Mouse (Mus musculus) limb, embryonic 15.5 days (tissue): ENCODE data around the gene Ascl5. TPM values are rescaled to one million over a fixed set of nuclear protein-coding genes. Genes with fewer than 3 reads are reported as not detected.

Source experiments
- ATAC-seq: fragments of 200-750 bp; cut with Nextera tagmentation; 2 replicates; pipeline ENCODE4 v1.8.0; 2017; ENCODE audit warnings: low read depth, moderate TSS enrichment; ENCODE audit not compliant: insufficient number of reproducible peaks, low FRiP score, low TSS enrichment
- H3K27ac ChIP-seq: fragments of 300-500 bp; sonication (generic); 2 replicates; pipeline ENCODE4 v1.5.1; 2015; ENCODE audit warnings: moderate library complexity, mild to moderate bottlenecking, inconsistent platforms
- H3K27me3 ChIP-seq: fragments of 300-500 bp; sonication (generic); 2 replicates; pipeline ENCODE4 v1.6.1; 2015; ENCODE audit warnings: inconsistent platforms
- H3K36me3 ChIP-seq: fragments of 300-500 bp; sonication (generic); 2 replicates; pipeline ENCODE4 v1.6.1; 2015; ENCODE audit warnings: inconsistent platforms
- H3K4me1 ChIP-seq: fragments of 300-500 bp; sonication (generic); 2 replicates; pipeline ENCODE4 v1.6.1; 2015; ENCODE audit warnings: inconsistent platforms
- H3K4me2 ChIP-seq: fragments of 300-500 bp; sonication (generic); 2 replicates; pipeline ENCODE4 v1.6.1; 2015; ENCODE audit warnings: mild to moderate bottlenecking, inconsistent platforms
- H3K4me3 ChIP-seq: fragments of 300-500 bp; sonication (generic); 2 replicates; pipeline ENCODE4 v1.5.1; 2015; ENCODE audit warnings: mild to moderate bottlenecking, inconsistent platforms
- H3K9ac ChIP-seq: fragments of 300-500 bp; sonication (generic); 2 replicates; pipeline ENCODE4 v1.6.1; 2015; ENCODE audit warnings: inconsistent platforms
- H3K9me3 ChIP-seq: fragments of 300-500 bp; sonication (generic); 2 replicates; pipeline ENCODE4 v1.6.1; 2016; ENCODE audit warnings: inconsistent platforms
- WGBS: fragments of 180-500 bp; shearing (Covaris S2); methylation state at CpG from one replicate; pipeline ENCODE4 v1.1.7; 2015; 5-methylcytosine and 5-hydroxymethylcytosine counted together
- polyA plus RNA-seq: library from polyadenylated mRNA; unstranded; fragments of >200 nt; fragmentation: Nextera tagmentation; extraction: Ambion mirVana; gene quantifications from 2 replicates; pipeline ENCODE4 v1.2.1, GENCODE M21; 2015

Ascl5 gene
- polyA plus RNA-seq, result not detected in 2 replicates

DNA sequence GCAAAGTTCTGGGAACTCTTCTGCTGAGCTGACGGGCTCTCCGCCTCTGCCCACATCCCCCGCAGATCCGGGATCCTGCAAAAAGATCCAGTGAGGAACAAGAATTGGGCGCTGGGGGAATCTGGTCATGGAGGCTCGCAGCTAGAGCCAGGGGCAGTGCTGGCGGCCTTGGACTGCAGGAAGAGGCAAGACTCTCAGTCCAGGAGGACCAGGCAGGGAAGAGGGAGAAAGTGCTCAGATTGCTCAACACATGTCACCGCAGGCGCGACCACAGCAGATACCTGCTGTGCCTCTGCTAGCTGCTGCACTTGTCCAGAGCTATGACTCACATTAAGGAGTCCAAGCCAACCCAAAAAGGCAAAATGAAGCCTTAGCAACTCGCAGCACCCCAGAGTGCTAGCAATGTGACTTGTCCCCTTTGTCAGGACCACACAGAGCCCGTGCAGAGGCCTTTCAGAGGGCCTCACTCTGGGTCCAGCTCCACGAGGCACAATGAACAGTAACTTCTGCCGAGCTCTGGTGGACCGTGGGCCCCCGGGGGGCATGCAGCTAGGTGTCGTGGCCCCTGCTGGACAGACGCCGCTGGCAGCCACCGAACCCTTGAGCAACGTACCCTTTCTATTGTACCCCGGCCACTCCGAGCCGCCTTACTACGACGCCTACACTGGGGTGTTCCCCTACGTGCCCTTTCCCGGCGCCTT, at the start of gene Ascl5:
Gene Ascl5 (plus strand): TSS at position 493 of the 701 bp plus-strand sequence.
- Histone ChIP-seq H3K4me3 (peak within 1 kb of the TSS; percentile 33), H3K27me3 (peaks cover 47% of the 10 kb centered on the region), H3K4me2 (peak within 1 kb of the TSS; percentile 69), H3K4me1 (peaks cover 10% of the 10 kb centered on the region), H3K9ac (no peak within 1 kb of the TSS), H3K27ac (no peak within 1 kb of the TSS), H3K9me3 (no peaks in the 10 kb centered on the region), H3K36me3 (no peaks in the 10 kb centered on the region)
- WGBS, result 21% methylated on average over 29 of the region's 29 CpGs
- ATAC-seq, result no peak

DNA sequence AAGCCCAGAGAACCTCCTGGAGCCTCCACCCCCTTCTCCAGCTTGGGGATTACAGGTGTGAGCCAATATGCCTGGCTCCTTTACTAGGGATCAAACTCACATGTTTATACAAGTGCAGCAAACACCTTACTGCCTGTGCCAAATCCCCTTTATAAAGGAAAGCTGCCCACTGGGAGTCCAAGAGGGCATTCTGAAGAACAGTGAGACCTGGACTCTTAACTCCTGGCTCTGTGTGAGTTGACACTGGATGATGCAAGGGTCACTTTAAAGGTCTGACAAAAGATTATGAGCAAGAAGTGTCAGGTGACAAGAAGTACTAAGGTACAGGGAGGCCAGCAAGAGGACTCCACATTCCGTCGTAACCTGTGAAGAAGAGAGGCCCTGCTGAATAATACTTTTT, 49.2 kb upstream of the Ascl5 start:
- H3K27me3 ChIP-seq, result peaks cover 4% of the 10 kb centered on the region; the same call in 1 of the 2 replicates
- 81% methylated on average over 2 of the region's 2 CpGs for WGBS
- no peaks in the 10 kb centered on the region for H3K36me3 ChIP-seq
- no peak overlapping the region for H3K4me3 ChIP-seq
- no peak for ATAC-seq
- no peak overlapping the region for H3K27ac ChIP-seq
- H3K9ac ChIP-seq, result no peak overlapping the region
- H3K4me1 ChIP-seq, result no peaks in the 10 kb centered on the region
- no peak overlapping the region for H3K4me2 ChIP-seq
- H3K9me3 ChIP-seq, result no peaks in the 10 kb centered on the region

DNA sequence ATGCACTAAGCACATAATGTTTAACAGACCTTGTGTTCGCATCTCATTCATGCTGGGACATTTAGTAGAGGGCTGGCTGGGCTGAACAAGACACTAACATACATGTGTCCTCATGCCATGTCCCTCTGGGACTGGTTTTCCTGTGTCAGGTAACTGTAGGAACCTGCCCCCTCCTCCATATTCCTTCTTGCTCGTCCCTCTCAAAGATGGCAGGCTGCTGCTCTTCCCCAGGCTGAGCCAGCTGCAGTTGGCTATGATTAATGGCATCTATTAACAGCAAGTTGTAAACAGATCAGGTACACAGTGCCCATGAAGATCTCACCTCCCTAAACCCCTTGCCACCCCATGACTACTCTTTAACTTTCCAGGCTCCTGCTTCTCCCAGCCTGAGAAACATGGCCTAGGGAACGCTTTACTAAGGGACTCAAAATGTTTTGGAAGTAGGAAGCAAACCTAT, 44.3 kb upstream of the Ascl5 start, which contains the start of gene Igfn1:
Gene Igfn1 (minus strand): TSS at position 51 of the 457 bp plus-strand sequence.
- Histone ChIP-seq H3K9me3 (no peaks in the 10 kb centered on the region), H3K4me2 (peak within 1 kb of the TSS; percentile 61), H3K36me3 (no peaks in the 10 kb centered on the region), H3K27ac (no peak within 1 kb of the TSS), H3K4me3 (no peak within 1 kb of the TSS), H3K9ac (no peak within 1 kb of the TSS), H3K27me3 (peaks cover 10% of the 10 kb centered on the region; the same call in 1 of the 2 replicates), H3K4me1 (peaks cover 10% of the 10 kb centered on the region; the same call in 1 of the 2 replicates)
- WGBS, result 64% methylated on average over 3 of the region's 3 CpGs
- ATAC-seq, result no peak

DNA sequence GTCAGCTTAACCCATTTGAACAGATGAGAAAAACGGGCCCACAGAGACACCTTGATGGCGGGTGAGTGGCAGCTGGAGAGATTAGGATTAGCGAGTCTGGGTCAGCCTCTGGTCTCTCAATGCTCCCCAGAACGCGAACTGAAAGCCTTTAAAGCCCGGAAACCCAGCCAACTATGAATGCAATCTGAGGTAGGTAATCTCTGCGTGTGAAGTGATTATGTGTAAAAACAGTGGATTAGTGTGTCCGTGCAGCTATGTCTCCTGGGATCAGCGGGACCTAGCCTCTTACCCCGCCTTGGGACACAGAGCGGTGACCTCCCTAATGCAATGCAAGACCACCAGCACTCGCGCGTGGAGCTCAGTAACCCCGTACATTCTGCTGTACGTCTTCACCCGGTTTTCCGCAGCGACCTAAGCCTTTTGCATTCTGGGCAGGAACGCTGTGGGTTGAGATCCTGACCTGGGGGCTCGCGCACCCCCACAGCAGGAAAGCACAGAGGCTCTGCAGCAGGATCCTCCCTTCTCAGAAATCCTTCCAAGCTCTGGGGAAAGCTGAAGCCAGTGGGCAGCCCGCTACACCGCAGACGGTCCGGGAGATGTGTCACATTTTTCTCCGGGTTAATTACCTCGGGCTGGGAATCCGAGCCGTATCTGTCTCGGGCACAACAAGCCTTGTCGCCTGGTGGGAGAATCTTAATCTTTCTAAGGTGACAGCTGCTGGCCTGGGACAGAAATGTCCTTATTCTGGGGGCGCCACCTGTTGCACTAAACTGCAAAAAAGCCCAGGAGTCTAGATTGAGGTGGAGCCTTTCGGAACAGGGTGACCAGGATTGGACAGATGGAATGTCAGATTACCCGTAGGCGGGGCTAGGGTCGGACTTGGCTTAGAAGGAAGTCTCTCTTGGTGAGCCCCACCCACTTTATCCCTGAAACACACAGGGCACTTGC, 43.1 kb upstream of the Ascl5 start, which contains the start of gene Tmem9:
Gene Tmem9 (plus strand): TSS at position 940 of the 948 bp plus-strand sequence.
- Histone ChIP-seq H3K9me3 (no peaks in the 10 kb centered on the region), H3K27ac (no peak within 1 kb of the TSS), H3K4me2 (peak within 1 kb of the TSS; percentile 61), H3K4me3 (peak within 1 kb of the TSS; percentile 41), H3K36me3 (no peaks in the 10 kb centered on the region), H3K4me1 (peaks cover 10% of the 10 kb centered on the region; the same call in 1 of the 2 replicates), H3K27me3 (peaks cover 10% of the 10 kb centered on the region; the same call in 1 of the 2 replicates), H3K9ac (peak within 1 kb of the TSS; percentile 14; the same call in 1 of the 2 replicates)
- 4% methylated on average over 37 of the region's 37 CpGs for WGBS
- peak; percentile 78; the same call in 1 of the 2 replicates for ATAC-seq

DNA sequence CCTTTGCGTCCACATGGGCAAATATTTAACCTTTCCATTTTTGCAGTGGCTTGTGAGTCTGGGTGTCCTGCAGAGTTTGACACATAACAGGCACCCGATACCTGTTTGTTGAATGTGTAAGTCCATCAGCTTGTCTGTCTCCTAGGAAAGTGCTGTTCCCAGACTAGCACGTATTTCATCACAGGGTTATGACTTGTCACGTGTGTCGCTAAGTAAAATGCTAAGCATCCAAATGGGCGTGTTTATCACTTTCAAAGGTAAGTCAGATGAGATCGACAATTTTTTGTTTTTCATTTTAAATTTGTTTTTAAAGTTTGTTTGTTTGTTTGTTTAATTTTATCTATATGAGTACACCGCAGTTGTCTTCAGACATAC, 42.5 kb upstream of the Ascl5 start:
- H3K4me3 ChIP-seq, result peak overlapping the region; percentile 41
- ATAC-seq, result no peak; the same call in 1 of the 2 replicates
- peaks cover 10% of the 10 kb centered on the region; the same call in 1 of the 2 replicates for H3K27me3 ChIP-seq
- H3K9ac ChIP-seq, result no peak overlapping the region
- H3K36me3 ChIP-seq, result no peaks in the 10 kb centered on the region
- no peaks in the 10 kb centered on the region for H3K9me3 ChIP-seq
- H3K27ac ChIP-seq, result no peak overlapping the region
- WGBS, result 17% methylated on average over 8 of the region's 8 CpGs
- peaks cover 10% of the 10 kb centered on the region; the same call in 1 of the 2 replicates for H3K4me1 ChIP-seq
- H3K4me2 ChIP-seq, result peak overlapping the region; percentile 61

DNA sequence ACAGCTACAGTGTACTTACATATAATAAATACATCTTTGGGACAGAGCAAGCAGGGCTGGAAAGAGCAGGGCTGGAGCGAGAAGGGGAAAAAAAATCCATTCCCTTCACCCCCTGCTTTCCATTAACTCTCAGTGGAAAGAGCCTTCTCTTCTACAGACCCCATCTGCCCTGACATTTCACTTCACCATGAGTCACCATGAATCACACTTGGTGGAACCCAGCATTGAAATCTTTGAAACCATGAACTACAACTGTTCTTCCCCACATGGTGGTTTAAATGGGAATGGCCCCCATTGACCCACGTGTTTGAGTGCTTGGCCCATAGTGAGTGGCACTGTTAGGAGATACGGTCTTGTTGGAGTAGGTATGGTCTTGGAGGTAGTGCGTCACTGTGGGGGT, 40.4 kb upstream of the Ascl5 start:
- 86% methylated on average over 4 of the region's 4 CpGs for WGBS
- Histone ChIP-seq H3K36me3 (no peaks in the 10 kb centered on the region), H3K27ac (no peak overlapping the region), H3K4me1 (peaks cover 10% of the 10 kb centered on the region; the same call in 1 of the 2 replicates), H3K9me3 (no peaks in the 10 kb centered on the region), H3K4me2 (no peak overlapping the region), H3K9ac (no peak overlapping the region), H3K27me3 (peaks cover 10% of the 10 kb centered on the region; the same call in 1 of the 2 replicates), H3K4me3 (no peak overlapping the region)
- no peak for ATAC-seq

DNA sequence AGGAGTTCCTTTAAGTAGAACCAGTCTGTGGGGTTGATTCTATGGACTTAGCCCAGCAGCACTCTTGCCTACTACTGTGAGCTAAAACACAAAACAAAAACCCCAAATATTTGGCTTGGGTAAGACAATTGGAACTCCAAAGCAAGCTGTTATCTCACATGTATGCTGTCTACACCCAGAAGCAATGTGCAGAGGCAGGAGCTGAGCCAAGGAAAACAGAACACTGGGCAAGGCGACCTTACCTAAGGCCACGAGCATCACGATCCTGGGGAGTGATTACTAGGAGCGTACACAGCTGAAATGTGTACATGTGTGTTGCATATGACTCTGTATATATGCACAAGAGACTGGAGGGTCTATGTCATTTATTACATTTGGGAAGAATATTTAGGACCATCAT, 37.1 kb upstream of the Ascl5 start:
- 79% methylated on average over 4 of the region's 4 CpGs for WGBS
- Histone ChIP-seq H3K27me3 (no peaks in the 10 kb centered on the region), H3K4me3 (no peak overlapping the region)

DNA sequence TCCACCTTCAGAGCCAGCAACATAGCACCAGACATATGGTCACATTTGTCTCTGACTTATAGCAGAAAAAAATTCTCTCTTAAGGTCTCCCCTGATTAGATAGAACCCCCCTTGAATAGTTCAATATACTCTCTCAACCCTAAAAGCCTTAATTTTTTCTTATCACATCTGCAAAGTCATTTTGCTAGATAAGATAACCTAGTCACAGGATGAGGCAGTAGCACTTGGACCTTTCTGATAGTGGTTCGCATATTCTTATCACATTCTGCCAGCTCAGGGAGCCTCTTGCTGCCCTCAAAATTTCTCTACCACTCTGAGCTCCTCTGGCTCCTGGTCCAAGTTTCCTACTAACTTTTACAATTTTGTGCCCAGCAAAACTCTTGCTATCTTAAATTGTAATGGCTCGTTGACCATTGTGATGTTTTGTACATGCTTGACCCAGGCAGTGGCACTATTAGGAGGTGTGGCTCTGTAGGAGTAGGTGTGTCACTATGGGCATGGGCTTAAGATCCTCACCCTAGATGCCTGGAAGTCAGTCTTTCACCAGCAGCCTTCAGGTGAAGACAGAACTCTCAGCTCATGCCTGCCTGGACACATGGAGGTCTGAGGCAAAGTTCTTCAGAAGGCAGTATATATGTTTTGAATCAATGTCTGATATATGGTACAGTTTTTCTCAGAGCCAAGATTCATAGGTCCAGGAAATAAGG, 35.7 kb upstream of the Ascl5 start:
- H3K9me3 ChIP-seq, result no peaks in the 10 kb centered on the region
- H3K4me2 ChIP-seq, result no peak overlapping the region
- H3K9ac ChIP-seq, result no peak overlapping the region
- no peak for ATAC-seq
- no peak overlapping the region for H3K4me3 ChIP-seq
- H3K4me1 ChIP-seq, result peaks cover 15% of the 10 kb centered on the region
- H3K36me3 ChIP-seq, result no peaks in the 10 kb centered on the region
- 77% methylated on average over 2 of the region's 2 CpGs for WGBS
- H3K27me3 ChIP-seq, result no peaks in the 10 kb centered on the region
- H3K27ac ChIP-seq, result no peak overlapping the region

More for the DNA sequence above, 37.1 kb upstream of the Ascl5 start:
- no peaks in the 10 kb centered on the region for H3K36me3 ChIP-seq
- no peaks in the 10 kb centered on the region for H3K9me3 ChIP-seq
- H3K4me2 ChIP-seq, result no peak overlapping the region
- no peak overlapping the region for H3K27ac ChIP-seq
- no peak for ATAC-seq
- no peak overlapping the region for H3K9ac ChIP-seq
- peaks cover 4% of the 10 kb centered on the region for H3K4me1 ChIP-seq

DNA sequence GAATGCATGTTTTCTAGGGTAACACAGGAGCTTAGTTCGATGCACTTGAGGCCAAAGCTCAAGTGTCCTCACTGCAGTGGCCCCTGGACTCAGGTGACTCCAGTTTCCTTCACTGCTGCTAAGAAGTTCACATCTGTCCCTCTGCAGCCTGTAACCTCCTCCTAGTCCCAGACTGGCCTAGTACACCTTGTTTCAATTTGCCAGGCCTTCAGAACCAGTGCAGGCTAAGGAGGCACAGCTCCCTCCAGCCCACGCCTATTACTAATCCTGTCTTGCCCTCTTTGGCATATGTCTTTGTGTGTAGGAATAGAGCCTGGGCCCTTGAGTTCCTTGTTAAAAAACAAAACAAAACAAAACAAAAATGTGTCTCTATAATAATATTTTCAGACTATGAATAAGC, 33.3 kb upstream of the Ascl5 start:
- Histone ChIP-seq H3K4me2 (peak overlapping the region; percentile 86; the same call in 1 of the 2 replicates), H3K9me3 (no peaks in the 10 kb centered on the region), H3K9ac (no peak overlapping the region), H3K27ac (no peak overlapping the region), H3K27me3 (no peaks in the 10 kb centered on the region), H3K4me3 (peak overlapping the region; percentile 79), H3K4me1 (peaks cover 15% of the 10 kb centered on the region), H3K36me3 (peaks cover 17% of the 10 kb centered on the region)
- 64% methylated on average over 2 of the region's 2 CpGs for WGBS
- no peak for ATAC-seq

DNA sequence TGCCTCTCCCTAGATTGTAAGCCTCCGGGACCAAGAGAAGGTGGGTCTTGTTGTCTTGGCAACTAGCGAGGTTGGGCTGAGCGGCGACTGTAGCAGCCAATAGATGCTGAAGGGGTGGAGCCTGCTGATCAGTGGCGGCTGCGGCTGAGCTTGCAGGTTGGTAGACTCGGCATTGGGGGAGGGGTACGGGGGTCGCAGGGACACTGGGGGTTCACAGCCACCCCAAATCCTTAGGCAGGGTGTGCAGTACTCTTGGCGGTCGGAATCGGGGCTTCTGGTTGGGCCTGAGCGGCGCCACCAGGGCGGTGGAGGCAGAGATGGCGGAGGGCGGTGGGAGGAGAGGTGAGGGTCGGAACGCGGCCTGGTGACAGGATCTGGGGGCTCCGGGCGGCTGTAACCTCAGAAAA, 32.7 kb upstream of the Ascl5 start:
- Histone ChIP-seq H3K27me3 (no peaks in the 10 kb centered on the region), H3K4me2 (peak overlapping the region; percentile 86), H3K4me3 (peak overlapping the region; percentile 79), H3K9ac (peak overlapping the region; percentile 64), H3K27ac (peak overlapping the region; percentile 86), H3K9me3 (no peaks in the 10 kb centered on the region), H3K4me1 (peaks cover 15% of the 10 kb centered on the region), H3K36me3 (peaks cover 23% of the 10 kb centered on the region)
- ATAC-seq, result peak; percentile 92
- WGBS, result under 1% methylated on average over 22 of the region's 22 CpGs
